Mouse (Mus musculus): ENCODE data around the gene Abcg8.
A peak's percentile ranks its signal among the peaks of the same experiment; 100 is the strongest.

The Abcg8 gene

GRCm38 (mm10) chr17:84658951-84659350 lies 17.2 kb upstream of the Abcg8 start:
- DNase-seq, result no peak

- no peak for DNase-seq
Measured at GRCm38 (mm10) chr17:84665053-84665452, 11.0 kb upstream of the Abcg8 start.

DNA sequence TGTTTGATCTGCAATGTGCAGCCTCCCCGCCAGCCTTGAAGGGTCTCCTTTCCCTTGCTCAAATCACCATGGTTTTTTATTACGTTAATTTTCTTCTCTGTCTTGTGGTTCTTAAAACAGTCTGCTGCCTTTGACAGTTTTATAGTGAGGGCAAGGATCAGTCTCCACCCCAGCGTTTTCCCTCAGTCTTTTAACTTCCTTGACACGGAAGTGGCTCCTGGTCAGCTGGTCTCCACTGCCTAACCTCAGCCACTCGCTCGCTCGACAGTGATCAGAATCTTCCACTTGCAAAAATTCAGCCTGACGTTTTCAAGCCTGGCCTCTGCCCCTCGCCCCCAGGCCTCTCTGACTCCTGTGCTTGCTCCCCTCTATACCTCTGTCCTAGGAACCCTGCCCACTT lies 10.4 kb upstream of the Abcg8 start:
- DNase-seq, result peak in 1 of 2 experiments; percentile 51

GRCm38 (mm10) chr17:84667848-84668247 lies 8.3 kb upstream of the Abcg8 start:
- DNase-seq, result no peak

- DNase-seq, result no peak
Measured at GRCm38 (mm10) chr17:84672376-84673369, 3.4 kb upstream of the Abcg8 start.

GRCm38 (mm10) chr17:84674048-84674447 lies 2.1 kb upstream of the Abcg8 start:
- no peak for DNase-seq

DNA sequence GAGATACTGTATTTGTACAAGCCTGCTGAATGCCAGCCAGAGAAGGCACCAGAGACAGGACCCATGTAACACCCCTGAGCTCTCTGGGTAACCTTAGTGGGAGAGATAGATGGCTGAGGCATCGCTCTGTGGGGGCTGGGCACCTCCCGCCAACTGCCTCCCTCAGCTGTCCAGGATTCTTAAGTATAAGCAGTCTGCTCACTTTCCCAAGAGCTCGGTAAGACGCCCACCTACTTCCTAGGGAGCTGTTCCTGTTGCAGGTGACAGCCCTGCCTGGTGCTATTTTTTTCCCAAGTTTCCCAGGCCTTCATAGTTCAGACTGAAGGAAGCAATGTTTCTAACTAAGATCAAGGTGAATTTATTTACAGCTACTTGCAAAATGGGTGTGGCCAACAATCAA lies 898 bp upstream of the Abcg8 start:
- DNase-seq, result no peak

- DNase-seq, result no peak
Measured at GRCm38 (mm10) chr17:84677595-84677994, 1.5 kb downstream of the Abcg8 start.

DNA sequence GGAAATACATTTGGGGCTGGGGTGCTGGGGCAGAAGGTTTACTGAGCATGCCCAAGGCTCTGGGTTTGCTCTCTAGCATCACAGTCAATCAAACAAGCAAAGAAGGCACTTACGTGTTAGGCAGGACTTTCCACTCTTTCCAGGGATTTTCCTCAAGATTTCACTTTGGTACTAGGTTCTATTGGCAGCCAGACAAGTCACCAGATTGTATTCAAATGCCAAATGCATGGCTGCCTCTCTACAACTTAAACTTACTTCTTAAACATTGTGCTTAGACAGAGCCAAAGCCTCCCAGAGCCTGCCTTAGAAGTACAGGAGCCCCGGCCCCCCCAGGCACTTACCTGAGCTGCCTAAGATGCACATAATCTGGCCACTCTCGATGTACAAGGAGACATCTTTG lies 5.6 kb downstream of the Abcg8 start:
- no peak for DNase-seq

DNA sequence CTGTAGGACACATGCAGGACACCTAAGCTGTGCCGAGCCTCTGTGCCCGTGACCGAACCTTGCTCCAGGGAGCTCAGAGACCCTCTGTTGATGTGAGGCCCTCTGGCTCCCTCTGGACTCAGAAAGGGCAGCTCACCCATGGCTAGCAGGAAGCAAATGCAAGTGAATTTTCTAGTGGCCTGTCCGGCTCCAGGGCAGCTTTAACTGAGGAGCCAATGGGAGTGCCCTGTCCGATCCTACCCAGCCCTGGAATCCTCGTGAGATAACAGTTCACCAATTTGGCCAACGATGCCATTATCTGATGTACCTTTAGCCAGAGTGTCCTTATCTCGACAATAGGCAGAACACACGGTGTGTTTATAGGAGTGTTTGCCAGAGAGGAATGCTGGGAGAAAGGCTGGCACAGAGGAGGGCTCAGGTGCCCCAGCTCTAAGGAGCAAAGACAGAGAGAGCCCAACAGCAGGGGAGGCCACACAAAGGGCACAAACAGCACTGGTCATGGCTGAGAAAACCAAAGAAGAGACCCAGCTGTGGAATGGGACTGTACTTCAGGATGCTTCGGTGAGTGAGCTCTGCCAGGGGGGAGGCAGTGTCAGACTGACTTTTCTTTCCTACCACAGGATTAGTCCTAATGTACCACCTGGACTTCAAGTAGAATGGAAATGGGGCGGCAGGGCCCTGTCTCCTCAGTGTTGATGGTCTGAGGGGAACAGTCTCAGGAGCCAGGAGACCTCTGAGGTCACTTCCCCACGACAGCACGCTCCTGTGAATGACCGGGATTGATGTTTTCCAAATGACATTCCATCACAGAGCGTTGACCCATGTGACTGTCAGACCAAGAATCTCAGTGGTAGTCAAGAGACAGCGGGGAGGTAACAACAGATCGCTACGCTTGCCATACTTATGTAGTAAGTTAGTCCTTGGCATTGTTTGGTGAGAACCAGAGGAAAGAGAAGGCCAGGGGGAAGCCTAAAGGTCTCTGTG lies 6.9 kb downstream of the Abcg8 start, which contains the start of gene Abcg5:
Abcg5 (minus strand) TSS at position 278 of the 984 bp plus-strand sequence.
- no peak for DNase-seq

DNA sequence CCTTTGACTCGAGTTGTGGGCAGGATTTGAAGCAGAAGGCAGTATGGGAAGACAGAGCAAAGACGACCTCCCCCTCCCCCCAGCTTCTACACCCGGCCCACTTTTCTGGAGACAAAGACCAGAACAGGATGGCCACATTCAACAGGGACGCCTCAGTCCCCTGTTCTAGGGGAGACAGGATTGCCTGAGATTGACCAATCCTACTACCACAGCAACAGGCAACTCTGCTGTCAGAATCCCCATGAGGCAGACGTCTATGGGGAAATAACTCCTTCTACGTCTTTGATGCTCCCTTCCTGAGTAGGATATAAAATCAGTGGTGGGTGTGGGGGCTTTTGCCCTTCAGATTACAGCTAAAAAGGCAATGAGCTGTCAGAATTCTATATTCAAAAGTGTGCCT lies 8.2 kb downstream of the Abcg8 start:
- DNase-seq, result peak in 1 of 2 experiments; percentile 32

DNA sequence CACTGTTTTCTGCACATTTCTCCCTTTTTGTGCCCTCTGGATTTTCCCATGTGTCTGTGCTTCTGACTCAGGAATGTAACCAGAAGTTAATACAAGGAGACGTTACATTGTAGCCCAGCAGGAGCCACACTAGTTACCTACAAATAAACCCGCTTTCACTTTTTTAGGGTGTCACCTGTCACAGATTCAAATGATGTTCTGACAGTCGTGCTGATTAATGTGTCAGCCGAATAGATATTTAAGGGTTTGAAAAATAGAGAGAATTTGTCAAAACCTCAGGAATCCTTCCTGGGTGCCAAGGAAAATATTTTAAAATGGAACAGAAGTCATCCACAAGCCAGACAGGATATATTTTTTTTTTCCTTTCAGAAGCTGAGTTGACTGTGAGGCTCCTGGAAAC lies 9.2 kb downstream of the Abcg8 start:
- no peak for DNase-seq

- no peak for DNase-seq
Measured at GRCm38 (mm10) chr17:84687994-84688393, 11.9 kb downstream of the Abcg8 start.

DNA sequence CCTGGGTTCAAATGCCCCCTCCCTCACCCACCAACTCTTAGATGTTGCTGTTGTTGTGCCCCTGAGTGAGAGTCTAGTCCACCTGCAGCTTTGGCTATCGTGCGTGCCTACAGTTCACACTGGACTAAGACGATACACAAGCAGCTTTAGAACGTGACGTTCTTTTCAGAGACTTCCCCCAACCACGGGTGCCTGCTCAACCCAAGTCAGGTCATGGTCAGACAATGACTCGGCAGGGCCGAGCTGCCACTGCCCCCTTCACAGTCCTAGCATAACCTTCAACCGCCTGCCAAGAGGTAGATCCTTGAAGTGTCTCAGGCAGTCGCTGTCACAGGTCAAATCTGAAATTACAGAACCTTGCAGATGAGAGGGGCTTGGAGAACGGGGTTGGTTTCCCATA lies 12.7 kb downstream of the Abcg8 start:
- DNase-seq, result no peak

DNA sequence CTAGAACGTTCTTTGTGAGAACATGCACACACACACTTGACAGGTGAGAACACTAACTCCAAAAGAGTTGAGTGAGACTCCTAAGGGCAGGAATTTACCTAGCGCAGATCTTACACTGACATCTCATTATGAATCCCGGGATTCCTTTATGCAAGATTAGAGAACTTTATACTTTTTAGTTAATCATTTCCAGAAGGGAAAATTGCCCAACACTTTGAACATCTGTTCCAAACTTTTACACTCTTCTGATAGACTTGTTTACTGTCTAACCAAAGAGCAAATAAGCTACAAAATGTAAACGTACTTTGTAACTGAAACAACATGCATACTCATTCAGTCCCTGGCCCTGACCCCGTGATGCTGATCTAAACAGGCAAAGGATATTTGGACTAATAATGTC lies 13.2 kb downstream of the Abcg8 start:
- DNase-seq, result no peak

- DNase-seq, result no peak
Measured at GRCm38 (mm10) chr17:84690111-84690510, 14.0 kb downstream of the Abcg8 start.

GRCm38 (mm10) chr17:84693741-84694140 lies 17.6 kb downstream of the Abcg8 start:
- no peak for DNase-seq

DNA sequence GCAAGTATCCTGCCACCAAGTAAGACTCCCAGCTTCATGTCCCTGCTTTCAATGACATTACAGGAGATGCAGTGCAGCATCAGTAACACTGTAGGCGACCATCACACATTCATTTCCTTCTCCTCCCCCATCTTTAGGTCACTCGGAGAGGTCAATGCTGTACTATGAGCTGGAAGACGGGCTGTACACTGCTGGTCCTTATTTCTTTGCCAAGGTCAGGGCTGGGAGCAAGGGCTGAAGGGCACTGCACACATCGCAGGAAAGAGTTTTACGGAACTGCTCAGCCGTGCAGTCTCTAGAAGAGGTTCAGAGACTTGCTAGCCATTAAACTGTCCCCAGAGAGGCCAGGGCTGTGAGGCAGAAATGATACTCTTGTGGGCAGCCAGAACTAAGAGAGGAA lies 20.4 kb downstream of the Abcg8 start:
- no peak for DNase-seq

GRCm38 (mm10) chr17:84698727-84699126 lies 22.6 kb downstream of the Abcg8 start:
- peak; percentile 71 to 77 for DNase-seq

DNA sequence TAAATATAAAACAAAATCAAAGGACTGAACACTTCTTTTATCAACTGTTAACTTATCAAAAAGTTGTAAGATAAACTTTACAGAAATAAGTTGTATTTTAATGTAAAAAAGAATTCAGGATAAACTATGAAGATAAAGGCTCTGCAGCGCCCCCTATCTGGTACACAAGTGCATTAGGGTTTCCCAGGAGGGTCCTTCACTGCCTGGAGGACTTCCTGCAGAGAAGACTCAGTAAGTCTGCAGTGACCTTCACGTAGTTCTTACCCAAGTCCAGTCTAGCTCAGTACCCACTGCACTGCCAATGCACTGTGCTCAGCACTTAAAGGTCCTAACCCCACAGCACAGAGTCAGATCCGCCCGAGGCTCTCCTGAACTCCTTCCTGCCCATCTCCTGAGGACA lies 31.3 kb downstream of the Abcg8 start:
- peak; percentile 43 to 51 for DNase-seq

DNA sequence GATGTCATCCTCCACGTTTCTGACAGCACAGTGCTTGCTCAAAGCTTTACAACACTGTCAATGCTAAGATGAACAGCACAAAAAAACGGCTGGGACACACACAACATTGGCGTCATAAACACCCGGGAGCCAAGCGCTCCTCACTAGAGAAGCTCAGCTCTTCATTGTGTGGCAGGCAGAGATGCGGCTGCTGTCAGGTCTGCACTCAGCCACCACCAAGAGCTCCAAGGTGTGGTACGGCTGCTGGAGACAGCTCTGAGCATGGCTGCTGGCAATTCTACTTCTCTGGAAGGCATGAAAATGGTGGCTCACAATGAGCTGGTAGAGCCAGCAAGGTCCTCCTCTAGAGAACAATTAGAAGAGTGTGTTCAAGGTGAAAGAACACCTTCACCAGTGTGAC lies 32.7 kb downstream of the Abcg8 start:
- no peak for DNase-seq

GRCm38 (mm10) chr17:84709403-84709851 lies 33.3 kb downstream of the Abcg8 start:
- peak; percentile 41 to 47 for DNase-seq

DNA sequence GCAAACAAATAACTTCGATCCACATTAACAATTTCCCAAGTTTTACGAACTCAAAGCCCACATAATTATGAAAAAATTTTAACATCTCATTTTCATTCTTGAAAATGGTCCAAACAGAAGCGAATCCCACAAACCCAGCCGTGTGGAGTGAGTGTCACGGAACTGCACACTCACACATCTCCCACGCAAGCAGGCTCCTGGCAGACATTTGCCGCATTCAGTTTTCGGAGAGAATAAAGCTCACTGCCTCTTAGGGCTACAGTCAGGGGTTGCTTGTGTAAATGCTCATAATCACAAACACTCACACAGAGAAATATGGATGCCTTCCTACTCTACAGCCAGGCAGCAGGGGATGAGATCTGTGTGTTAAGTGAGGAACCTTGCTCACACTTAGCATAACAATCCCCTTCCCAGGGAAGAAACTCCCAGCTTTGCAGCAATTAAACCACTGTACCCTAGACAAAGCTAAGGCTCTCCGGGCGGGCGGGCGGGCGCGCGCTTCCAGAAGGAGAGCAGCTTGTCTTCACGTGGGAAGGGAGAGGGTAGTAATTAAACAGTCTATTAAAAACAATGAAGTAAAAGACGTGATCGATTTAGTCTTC lies 37.6 kb downstream of the Abcg8 start:
- DNase-seq, result no peak

All from kidney, postnatal 4 days (tissue).